Mouse (Mus musculus): ENCODE results near the gene Prkab2. TPM values are rescaled to one million over a fixed set of nuclear protein-coding genes. Genes with fewer than 3 reads are reported as not detected.

The Prkab2 gene
- total and polyA plus RNA-seq, 3 experiments, result 3.3 to 7.0 TPM; not detected in 1

DNA sequence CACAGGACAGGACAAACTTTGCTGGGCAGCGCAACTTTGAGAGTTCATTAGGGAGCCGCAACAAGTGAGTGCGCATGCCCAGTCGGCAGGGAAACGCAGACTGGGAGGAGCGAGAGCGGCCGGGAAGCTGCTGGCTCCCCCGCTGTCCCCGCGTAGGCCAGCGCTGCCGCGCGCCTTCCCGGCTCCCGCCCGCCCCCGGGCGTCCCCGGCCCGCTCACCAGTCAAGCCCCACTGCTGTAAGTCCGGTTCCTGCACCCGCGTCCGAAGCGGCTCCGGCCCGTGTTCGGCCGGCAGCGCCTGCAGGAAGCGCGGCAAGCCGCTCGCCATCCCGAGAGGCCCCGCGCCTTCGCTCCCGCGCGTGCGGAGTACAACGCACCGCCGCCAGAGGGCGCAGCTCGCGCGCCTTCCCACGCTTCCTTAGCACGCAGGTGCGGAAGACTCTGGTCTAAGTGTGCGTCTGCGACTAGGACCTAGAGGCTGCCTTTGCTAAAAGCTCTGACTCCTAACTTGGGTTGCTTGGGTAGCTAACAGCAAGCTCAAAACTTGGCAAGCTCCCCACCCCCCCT lies 48.1 kb upstream of the Prkab2 start, which contains the start of gene Chd1l (continued):
- TF ChIP-seq ZNF384 (IDR thresholded peaks at IDR 0.05; ENCODE audit: low read depth, low read length) (peak; percentile 59), MYC (IDR thresholded peaks at IDR 0.05; ENCODE audit: low read depth, low read length) (peak; percentile 98), SIN3A (IDR thresholded peaks at IDR 0.05; ENCODE audit: low read length) (peak; percentile 90), HCFC1 (IDR thresholded peaks at IDR 0.05; ENCODE audit: low read depth, low read length) (peak; percentile 85)

DNA sequence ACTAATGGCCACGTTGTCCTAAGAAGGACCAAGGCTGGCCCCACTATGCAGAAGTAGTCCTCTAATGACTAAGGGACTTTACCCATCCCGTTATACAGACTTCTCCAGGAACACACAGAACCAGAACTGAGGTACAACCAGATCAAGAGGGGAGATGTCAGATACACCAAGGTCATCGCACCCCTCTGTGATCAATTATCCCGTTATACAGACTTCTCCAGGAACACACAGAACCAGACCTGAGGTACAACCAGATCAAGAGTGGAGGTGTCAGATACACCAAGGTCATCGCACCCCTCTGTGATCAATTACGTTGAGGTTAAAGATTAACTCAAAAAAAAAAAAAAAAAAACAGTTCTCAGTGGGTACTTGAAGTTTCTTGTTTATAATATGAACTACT lies 47.0 kb upstream of the Prkab2 start:
- Histone ChIP-seq H3K36me3 (ENCODE audit: control insufficient read depth in 1 of 2, insufficient read depth in 2 of 2, low read length in 2 of 2) (peaks cover 0 to 14% of the 10 kb centered on the region in 2 experiments; a peak in 2 of 4 replicates), H3K27ac (ENCODE audit: control insufficient read depth, low read depth, low read length) (no peak overlapping the region), H3K79me2 (ENCODE audit: control insufficient read depth, insufficient read depth, low read length, poor library complexity) (peaks cover 25% of the 10 kb centered on the region), H3K27me3 (ENCODE audit: control insufficient read depth in 1 of 2, insufficient read depth in 2 of 2, low read length in 2 of 2) (no peaks in the 10 kb centered on the region), H3K4me1 (ENCODE audit: control insufficient read depth in 1 of 2, insufficient read depth in 2 of 2, low read length in 2 of 2) (peaks cover 4 to 11% of the 10 kb centered on the region in 2 experiments), H3K4me3 (ENCODE audit: control insufficient read depth in 1 of 2, insufficient read depth in 1 of 2, low read depth in 2 of 2, low read length in 2 of 2) (no peak overlapping the region), H3K9ac (ENCODE audit: control insufficient read depth, low read depth, low read length, poor library complexity, severe bottlenecking) (no peak overlapping the region), H3K9me3 (replicated peaks; ENCODE audit: insufficient read depth, low read length) (no peaks in the 10 kb centered on the region)
- no peak for TF ChIP-seq KAT2A (conservative IDR thresholded peaks at IDR 0.05; ENCODE audit: low read depth, low read length)
- TF ChIP-seq TAL1 (IDR thresholded peaks at IDR 0.05; ENCODE audit: low read length), result no peak
- TF ChIP-seq E2F4 (IDR thresholded peaks at IDR 0.05; ENCODE audit: borderline replicate concordance, low read depth, low read length), result no peak
- no peak for TF ChIP-seq ELF1 (IDR thresholded peaks at IDR 0.05; ENCODE audit: low read depth, low read length)
- no peak for TF ChIP-seq SMC3 (IDR thresholded peaks at IDR 0.05; ENCODE audit: low read depth, low read length)
- no peak for TF ChIP-seq MAFK (IDR thresholded peaks at IDR 0.05; ENCODE audit: borderline replicate concordance, low read depth, low read length)
- TF ChIP-seq ZC3H11A (IDR thresholded peaks at IDR 0.05; ENCODE audit: low read depth, low read length), result no peak
- TF ChIP-seq NELFE (IDR thresholded peaks at IDR 0.05; ENCODE audit: low read depth, low read length), result no peak
- no peak for TF ChIP-seq BHLHE40 (IDR thresholded peaks at IDR 0.05; ENCODE audit: borderline replicate concordance, low read depth, low read length)
- no peak for TF ChIP-seq MEF2A (IDR thresholded peaks at IDR 0.05; ENCODE audit: extremely low read depth, insufficient replicate concordance, low read depth, low read length, poor library complexity, severe bottlenecking)
- TF ChIP-seq MAZ (IDR thresholded peaks at IDR 0.05; ENCODE audit: low read depth, low read length), result no peak
- no peak for TF ChIP-seq USF2 (IDR thresholded peaks at IDR 0.05; ENCODE audit: borderline replicate concordance in 1 of 2, insufficient read depth in 1 of 2, low read depth in 1 of 2, low read length in 2 of 2)
- TF ChIP-seq CHD2 (IDR thresholded peaks at IDR 0.05; ENCODE audit: low read length), result no peak
- TF ChIP-seq CTCF (IDR thresholded peaks at IDR 0.05 in 2 of 3, conservative IDR thresholded peaks at IDR 0.05 in 1 of 3; ENCODE audit: control insufficient read depth in 1 of 3, insufficient read depth in 1 of 3, low read depth in 2 of 3, low read length in 3 of 3, poor library complexity in 1 of 3, severe bottlenecking in 1 of 3), result no peak
- no peak for TF ChIP-seq RAD21 (IDR thresholded peaks at IDR 0.05; ENCODE audit: low read depth, low read length)
- TF ChIP-seq ETS1 (IDR thresholded peaks at IDR 0.05; ENCODE audit: low read depth, low read length), result no peak
- no peak for TF ChIP-seq MXI1 (IDR thresholded peaks at IDR 0.05; ENCODE audit: low read depth, low read length)
- no peak for TF ChIP-seq RCOR1 (IDR thresholded peaks at IDR 0.05; ENCODE audit: low read depth, low read length)
- no peak for TF ChIP-seq MAX (IDR thresholded peaks at IDR 0.05; ENCODE audit: low read length)
- no peak for TF ChIP-seq POLR2A (IDR thresholded peaks at IDR 0.05; ENCODE audit: control insufficient read depth in 1 of 2, insufficient read depth in 1 of 2, low read depth in 1 of 2, low read length in 2 of 2, poor library complexity in 1 of 2)
- no peak for DNase-seq (ENCODE audit: low read depth, low spot score)

All from MEL (cell line).